Mouse (Mus musculus): ENCODE data around the gene Ccl25. TPM values are rescaled to one million over a fixed set of nuclear protein-coding genes. Genes with fewer than 3 reads are reported as not detected.

The Ccl25 gene
- 22.6 and 24.0 TPM in 2 replicates for polyA plus RNA-seq (2016; fragmentation: Nextera tagmentation; extraction: Ambion mirVana)

- peak; percentile 97 for DNase-seq (ENCODE audit: low spot score)
- no peaks in the 10 kb centered on the region for H3K27me3 ChIP-seq (ENCODE audit: insufficient read depth, poor library complexity, severe bottlenecking)
- peak within 1 kb of the TSS; percentile 98 for H3K27ac ChIP-seq
- H3K4me3 ChIP-seq = peak within 1 kb of the TSS; percentile 97
- peaks cover 66% of the 10 kb centered on the region for H3K36me3 ChIP-seq
- WGBS = under 1% methylated on average over 78 of the region's 78 CpGs
- H3K4me1 ChIP-seq (replicated peaks) = peaks cover 25% of the 10 kb centered on the region
- no peaks in the 10 kb centered on the region for H3K9me3 ChIP-seq
Measured at GRCm38 (mm10) chr8:4324983-4325750, at the start of gene Ccl25, which contains the start of gene Elavl1. Gene Ccl25 (plus strand): TSS chr8:4325210. Gene Elavl1 (minus strand): TSS chr8:4325413.

- WGBS = under 1% methylated on average over 39 of the region's 39 CpGs
- Histone ChIP-seq H3K4me3 (peak within 1 kb of the TSS; percentile 87), H3K4me1 (replicated peaks) (peaks cover 8% of the 10 kb centered on the region), H3K27ac (peak within 1 kb of the TSS; percentile 89), H3K27me3 (ENCODE audit: insufficient read depth, poor library complexity, severe bottlenecking) (no peaks in the 10 kb centered on the region), H3K36me3 (peaks cover 35% of the 10 kb centered on the region), H3K9me3 (no peaks in the 10 kb centered on the region)
- DNase-seq (ENCODE audit: low spot score) = peak; percentile 94
Measured at GRCm38 (mm10) chr8:4275275-4276110, 49.5 kb upstream of the Ccl25 start, which contains the start of gene Timm44. Gene Timm44 (minus strand): TSS chr8:4275913.

GRCm38 (mm10) chr8:4276111-4276465 is 48.9 kb upstream of the Ccl25 start:
- no peaks in the 10 kb centered on the region for H3K27me3 ChIP-seq (ENCODE audit: insufficient read depth, poor library complexity, severe bottlenecking)
- peak overlapping the region; percentile 89 for H3K27ac ChIP-seq
- no peaks in the 10 kb centered on the region for H3K9me3 ChIP-seq
- DNase-seq (ENCODE audit: low spot score) = no peak
- 34% methylated on average over 9 of the region's 9 CpGs for WGBS
- H3K4me1 ChIP-seq (replicated peaks) = peaks cover 8% of the 10 kb centered on the region
- peak overlapping the region; percentile 87 for H3K4me3 ChIP-seq
- peaks cover 30% of the 10 kb centered on the region for H3K36me3 ChIP-seq

GRCm38 (mm10) chr8:4292738-4293137 is 32.3 kb upstream of the Ccl25 start:
- WGBS = 93% methylated on average over 5 of the region's 5 CpGs

GRCm38 (mm10) chr8:4297822-4298221 is 27.2 kb upstream of the Ccl25 start:
- Histone ChIP-seq H3K4me1 (replicated peaks) (no peaks in the 10 kb centered on the region), H3K27ac (no peak overlapping the region), H3K27me3 (ENCODE audit: insufficient read depth, poor library complexity, severe bottlenecking) (no peaks in the 10 kb centered on the region), H3K4me3 (no peak overlapping the region), H3K9me3 (no peaks in the 10 kb centered on the region), H3K36me3 (peaks cover 100% of the 10 kb centered on the region)
- no peak for DNase-seq (ENCODE audit: low spot score)
- 95% methylated on average over 4 of the region's 4 CpGs for WGBS

More at GRCm38 (mm10) chr8:4292738-4293137, 32.3 kb upstream of the Ccl25 start:
- H3K27ac ChIP-seq = no peak overlapping the region
- H3K4me3 ChIP-seq = no peak overlapping the region
- H3K9me3 ChIP-seq = no peaks in the 10 kb centered on the region
- no peaks in the 10 kb centered on the region for H3K27me3 ChIP-seq (ENCODE audit: insufficient read depth, poor library complexity, severe bottlenecking)
- peaks cover 100% of the 10 kb centered on the region for H3K36me3 ChIP-seq
- no peak for DNase-seq (ENCODE audit: low spot score)
- H3K4me1 ChIP-seq (replicated peaks) = no peaks in the 10 kb centered on the region

GRCm38 (mm10) chr8:4304124-4304547 is 20.9 kb upstream of the Ccl25 start:
- Histone ChIP-seq H3K4me3 (no peak overlapping the region), H3K27me3 (ENCODE audit: insufficient read depth, poor library complexity, severe bottlenecking) (no peaks in the 10 kb centered on the region), H3K9me3 (no peaks in the 10 kb centered on the region), H3K4me1 (replicated peaks) (no peaks in the 10 kb centered on the region), H3K36me3 (peaks cover 100% of the 10 kb centered on the region), H3K27ac (no peak overlapping the region)
- DNase-seq (ENCODE audit: low spot score) = no peak
- WGBS = 88% methylated on average over 3 of the region's 3 CpGs

- Histone ChIP-seq H3K4me1 (replicated peaks) (no peaks in the 10 kb centered on the region), H3K36me3 (peaks cover 100% of the 10 kb centered on the region), H3K27me3 (ENCODE audit: insufficient read depth, poor library complexity, severe bottlenecking) (no peaks in the 10 kb centered on the region), H3K27ac (no peak overlapping the region), H3K9me3 (no peaks in the 10 kb centered on the region), H3K4me3 (no peak overlapping the region)
- DNase-seq (ENCODE audit: low spot score) = no peak
- 98% methylated on average over 2 of the region's 2 CpGs for WGBS
Measured at GRCm38 (mm10) chr8:4305838-4306237, 19.2 kb upstream of the Ccl25 start.

GRCm38 (mm10) chr8:4312104-4312503 is 12.9 kb upstream of the Ccl25 start:
- no peak for DNase-seq (ENCODE audit: low spot score)
- Histone ChIP-seq H3K9me3 (no peaks in the 10 kb centered on the region), H3K27me3 (ENCODE audit: insufficient read depth, poor library complexity, severe bottlenecking) (no peaks in the 10 kb centered on the region), H3K27ac (no peak overlapping the region), H3K36me3 (peaks cover 62% of the 10 kb centered on the region), H3K4me1 (replicated peaks) (no peaks in the 10 kb centered on the region), H3K4me3 (no peak overlapping the region)

GRCm38 (mm10) chr8:4313254-4314124 is 11.5 kb upstream of the Ccl25 start:
- Histone ChIP-seq H3K27ac (no peak overlapping the region), H3K4me3 (no peak overlapping the region), H3K4me1 (replicated peaks) (no peaks in the 10 kb centered on the region), H3K27me3 (ENCODE audit: insufficient read depth, poor library complexity, severe bottlenecking) (no peaks in the 10 kb centered on the region), H3K9me3 (no peaks in the 10 kb centered on the region), H3K36me3 (peaks cover 52% of the 10 kb centered on the region)
- WGBS = 94% methylated on average over 3 of the region's 3 CpGs
- no peak for DNase-seq (ENCODE audit: low spot score)

- no peaks in the 10 kb centered on the region for H3K27me3 ChIP-seq (ENCODE audit: insufficient read depth, poor library complexity, severe bottlenecking)
- H3K36me3 ChIP-seq = peaks cover 51% of the 10 kb centered on the region
- no peak overlapping the region for H3K4me3 ChIP-seq
- no peak for DNase-seq (ENCODE audit: low spot score)
- WGBS = 96% methylated on average over 3 of the region's 3 CpGs
- no peak overlapping the region for H3K27ac ChIP-seq
- no peaks in the 10 kb centered on the region for H3K4me1 ChIP-seq (replicated peaks)
- H3K9me3 ChIP-seq = no peaks in the 10 kb centered on the region
Measured at GRCm38 (mm10) chr8:4314852-4315251, 10.2 kb upstream of the Ccl25 start.

GRCm38 (mm10) chr8:4318124-4318523 is 6.9 kb upstream of the Ccl25 start:
- Histone ChIP-seq H3K27me3 (ENCODE audit: insufficient read depth, poor library complexity, severe bottlenecking) (no peaks in the 10 kb centered on the region), H3K4me1 (replicated peaks) (peaks cover 10% of the 10 kb centered on the region), H3K9me3 (no peaks in the 10 kb centered on the region), H3K36me3 (peaks cover 58% of the 10 kb centered on the region), H3K27ac (no peak overlapping the region), H3K4me3 (no peak overlapping the region)
- DNase-seq (ENCODE audit: low spot score) = no peak
- WGBS = 96% methylated on average over 5 of the region's 5 CpGs

GRCm38 (mm10) chr8:4318796-4319572 is 6.0 kb upstream of the Ccl25 start:
- H3K4me3 ChIP-seq = no peak overlapping the region
- H3K9me3 ChIP-seq = no peaks in the 10 kb centered on the region
- no peaks in the 10 kb centered on the region for H3K27me3 ChIP-seq (ENCODE audit: insufficient read depth, poor library complexity, severe bottlenecking)
- H3K27ac ChIP-seq = no peak overlapping the region
- DNase-seq (ENCODE audit: low spot score) = no peak
- peaks cover 19% of the 10 kb centered on the region for H3K4me1 ChIP-seq (replicated peaks)
- peaks cover 54% of the 10 kb centered on the region for H3K36me3 ChIP-seq
- 90% methylated on average over 2 of the region's 2 CpGs for WGBS
